Mouse (Mus musculus): Measurements from ENCODE around the gene Pum1.

The Pum1 gene

DNA sequence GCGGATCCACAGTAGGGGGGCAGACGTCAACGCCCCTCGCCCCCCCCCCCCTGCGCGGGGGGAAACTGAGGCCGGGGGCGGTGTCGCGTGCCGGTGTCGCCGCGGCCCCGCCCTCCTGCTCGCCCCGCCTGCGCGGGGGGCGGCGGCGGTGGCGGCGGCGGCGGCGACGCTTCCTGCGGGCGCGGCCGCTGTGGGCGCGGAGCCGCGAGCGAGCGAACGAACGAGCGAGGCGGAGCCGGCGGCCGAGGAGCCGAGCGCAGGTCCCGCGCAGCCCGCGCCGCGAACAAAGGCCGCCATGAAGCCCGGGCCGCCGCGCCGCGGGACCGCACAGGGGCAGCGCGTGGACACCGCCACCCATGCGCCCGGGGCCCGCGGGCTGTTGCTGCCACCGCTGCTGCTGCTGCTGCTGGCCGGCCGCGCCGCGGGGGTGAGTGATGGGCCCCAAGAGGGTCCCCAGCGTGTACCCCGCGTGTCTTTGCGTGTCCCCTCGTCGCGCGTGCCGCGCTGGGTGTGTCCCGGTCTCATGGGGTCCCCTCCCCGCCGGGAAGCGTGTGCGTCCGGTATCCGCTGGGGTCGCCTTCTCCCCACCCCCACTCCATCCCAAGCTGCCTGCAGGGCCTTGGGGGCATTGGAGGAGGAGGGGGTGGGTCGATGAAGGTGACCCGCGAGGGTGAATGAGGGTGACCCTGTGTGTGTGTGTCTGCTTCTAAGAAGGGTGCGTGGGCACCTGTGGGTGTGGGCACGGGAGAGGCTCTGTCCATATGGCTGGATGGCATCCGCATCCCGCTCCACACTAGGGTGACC is 129.5 kb downstream of the Pum1 start, which contains the start of gene Sdc3:
Gene Sdc3, plus strand, starts transcription at position 162 of the 804 bp plus-strand sequence.
- DNase-seq (ENCODE audit: low read depth), result peak; percentile 58

DNA sequence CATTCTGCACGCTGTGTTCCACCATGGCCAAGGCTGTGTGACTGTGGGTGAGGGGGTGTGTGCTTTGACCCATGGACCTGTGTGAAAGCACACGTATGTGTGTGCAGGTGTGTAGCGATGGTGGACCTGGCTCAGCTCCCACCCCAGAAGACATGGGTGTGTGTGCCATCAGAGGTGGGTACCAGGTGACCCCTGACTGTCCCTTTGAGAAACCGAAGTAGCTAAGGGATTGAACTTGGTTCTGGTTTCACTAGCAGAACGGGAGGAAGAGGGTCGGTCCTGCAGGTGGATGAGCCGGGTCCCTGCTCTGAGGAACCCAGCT is 130.0 kb downstream of the Pum1 start:
- DNase-seq (ENCODE audit: low read depth), result no peak

DNA sequence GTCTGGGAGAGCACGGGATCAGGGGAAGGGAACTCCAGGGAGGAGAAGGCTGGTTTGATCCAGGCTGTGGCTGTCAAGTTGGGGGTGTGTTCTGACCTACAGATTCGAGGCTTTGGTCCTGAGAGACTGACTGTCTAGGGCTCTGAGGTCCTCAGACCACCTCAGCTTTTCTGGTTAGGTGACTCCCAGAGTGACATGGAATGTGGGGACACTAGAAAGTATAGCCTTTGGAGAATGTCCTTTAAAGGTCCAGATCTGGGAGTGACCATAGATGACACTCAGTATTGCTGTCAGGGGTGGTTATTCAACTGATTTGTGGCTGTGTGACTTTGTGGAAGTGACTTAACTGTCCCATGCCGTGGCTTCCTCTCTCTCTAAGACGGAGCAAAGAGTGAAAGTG is 131.7 kb downstream of the Pum1 start:
- DNase-seq (ENCODE audit: low read depth), result no peak

DNA sequence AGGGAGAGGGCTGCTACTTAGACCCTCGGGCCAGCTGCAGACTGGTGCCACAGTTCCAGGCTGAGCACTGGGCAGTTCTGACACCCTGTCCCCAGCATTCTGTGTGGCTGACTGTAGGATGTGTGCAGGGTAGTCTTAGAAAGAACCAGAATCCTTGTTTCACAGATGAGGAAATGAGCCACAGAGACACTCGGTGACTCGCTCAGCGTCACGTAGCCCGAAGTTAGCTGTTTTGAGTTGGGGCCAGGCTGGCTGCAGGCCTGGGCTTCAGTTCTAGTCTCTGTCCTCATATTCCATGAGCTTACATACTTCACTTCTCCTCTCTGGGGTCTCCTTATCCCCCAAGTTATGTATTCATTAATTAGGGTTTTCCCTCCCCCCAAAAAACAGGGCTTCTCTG is 132.8 kb downstream of the Pum1 start:
- peak; percentile 66 for DNase-seq (ENCODE audit: low read depth)

DNA sequence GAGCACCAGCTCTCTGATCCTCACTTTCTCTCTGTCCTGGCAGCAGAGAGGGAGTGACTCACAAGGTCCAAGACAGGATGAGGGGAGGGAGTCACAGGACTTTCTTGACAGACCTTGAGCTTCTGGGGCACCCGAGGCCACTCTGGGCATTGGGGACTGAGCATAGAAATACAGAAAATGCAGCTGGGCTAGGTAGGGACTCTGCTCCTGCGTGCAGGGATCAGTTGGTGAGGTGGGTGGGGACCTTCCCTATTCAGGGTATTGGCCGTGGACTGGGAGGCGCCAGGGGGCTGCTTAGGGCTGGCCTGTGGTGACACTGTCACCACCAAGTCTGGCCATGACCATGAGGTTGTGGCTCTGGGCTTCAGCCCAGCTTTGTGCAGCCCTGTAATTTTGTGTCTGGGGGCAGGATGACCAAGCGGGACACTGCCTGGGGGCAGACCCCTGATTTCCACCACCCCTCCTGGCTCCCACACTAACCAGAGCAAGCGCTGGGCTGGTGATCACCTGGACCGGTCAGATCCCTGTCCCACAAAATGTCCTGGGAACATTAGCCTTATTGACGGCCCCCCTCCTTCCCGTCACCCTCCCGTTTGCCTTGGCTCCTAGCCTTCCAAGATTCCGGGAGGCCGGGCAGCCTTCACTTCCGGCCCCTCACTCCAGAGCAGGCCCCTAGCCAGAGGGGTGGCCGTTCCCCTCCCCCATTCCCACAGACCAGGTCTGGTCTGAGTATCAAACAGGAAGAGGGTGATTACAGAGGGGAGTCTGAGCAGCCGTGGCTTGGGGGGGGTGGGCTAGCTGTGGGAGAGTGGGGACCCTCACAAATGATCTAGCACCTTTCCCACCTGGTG is 134.3 kb downstream of the Pum1 start:
- no peak for DNase-seq (ENCODE audit: low read depth)

DNA sequence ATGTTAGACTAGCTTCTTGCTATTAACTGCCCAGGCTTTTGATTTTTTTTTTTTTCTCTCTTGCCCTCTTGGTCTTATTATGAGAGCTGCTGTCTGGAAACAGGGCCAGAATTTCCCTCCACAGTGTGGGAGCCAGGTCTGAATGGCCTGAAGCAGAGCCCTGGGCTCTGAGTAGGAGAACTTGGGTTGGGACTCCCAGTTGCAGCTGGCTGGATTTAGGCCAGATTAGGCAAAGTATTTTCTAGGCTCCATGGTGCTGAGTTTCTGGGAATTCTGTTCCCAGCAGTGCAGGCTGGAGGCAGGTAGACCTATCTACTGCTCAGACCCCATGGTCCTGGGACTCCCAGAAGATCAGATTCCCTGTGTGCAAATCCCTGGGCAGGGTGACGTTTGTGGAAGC is 135.3 kb downstream of the Pum1 start:
- DNase-seq (ENCODE audit: low read depth), result peak; percentile 65

DNA sequence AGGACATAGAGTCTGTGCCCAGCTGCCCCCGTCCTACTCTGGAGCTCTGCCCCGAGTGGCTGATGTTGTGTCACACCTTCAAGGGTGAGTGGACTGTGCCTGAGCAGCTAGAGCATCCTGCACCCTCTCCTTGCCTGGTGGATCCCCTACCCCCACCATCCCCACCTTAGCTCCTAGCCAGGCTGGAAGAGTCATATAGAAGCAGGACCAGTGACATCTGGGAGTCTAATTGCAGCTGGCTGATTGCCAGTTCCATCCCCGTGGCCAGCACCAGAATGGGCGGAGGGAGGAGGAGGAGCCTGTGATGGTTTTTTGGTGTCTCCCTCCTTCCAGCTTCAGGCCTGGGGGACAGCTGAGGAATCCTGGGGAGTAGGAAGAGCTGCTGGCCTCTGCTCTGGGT is 136.0 kb downstream of the Pum1 start:
- DNase-seq (ENCODE audit: low read depth), result peak; percentile 43

DNA sequence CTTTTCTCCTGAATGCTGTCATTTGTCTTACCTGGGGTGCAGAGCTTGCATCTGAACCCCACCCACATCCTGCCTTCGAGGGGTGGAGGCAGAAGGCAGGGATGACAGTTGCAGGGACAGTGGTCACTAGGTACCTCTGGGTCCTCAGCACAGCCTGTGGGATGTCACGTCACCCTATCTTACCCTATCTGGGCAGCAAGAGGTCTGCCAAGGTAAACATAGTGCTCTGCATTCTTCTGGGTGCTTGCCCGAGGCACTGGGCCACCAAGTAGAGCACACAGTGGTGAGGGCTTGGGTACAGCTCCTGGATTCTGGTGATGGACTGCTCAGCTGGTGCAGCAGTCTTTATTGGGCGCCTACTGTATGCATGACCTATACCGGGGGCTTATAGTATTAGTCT is 136.5 kb downstream of the Pum1 start:
- no peak for DNase-seq (ENCODE audit: low read depth)

DNA sequence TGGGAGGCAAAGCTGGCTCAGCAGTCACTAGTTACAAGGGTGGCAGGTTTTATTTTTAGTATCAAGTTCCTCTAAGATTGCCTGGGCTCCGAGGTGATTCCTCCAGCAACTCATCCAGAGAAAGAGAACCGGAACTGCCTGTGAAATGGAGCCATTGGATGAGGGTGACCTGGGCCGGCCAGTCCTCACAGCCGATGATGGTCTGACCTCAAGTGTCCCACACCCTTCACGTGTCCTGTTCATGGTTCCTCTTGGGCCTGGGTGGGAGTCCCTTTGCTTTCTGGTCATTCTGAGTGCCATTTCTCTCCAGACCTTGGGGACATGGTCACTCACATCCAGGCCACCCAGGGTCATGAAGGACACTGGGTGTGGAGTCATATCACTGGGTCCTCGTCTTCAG is 137.0 kb downstream of the Pum1 start:
- no peak for DNase-seq (ENCODE audit: low read depth)

DNA sequence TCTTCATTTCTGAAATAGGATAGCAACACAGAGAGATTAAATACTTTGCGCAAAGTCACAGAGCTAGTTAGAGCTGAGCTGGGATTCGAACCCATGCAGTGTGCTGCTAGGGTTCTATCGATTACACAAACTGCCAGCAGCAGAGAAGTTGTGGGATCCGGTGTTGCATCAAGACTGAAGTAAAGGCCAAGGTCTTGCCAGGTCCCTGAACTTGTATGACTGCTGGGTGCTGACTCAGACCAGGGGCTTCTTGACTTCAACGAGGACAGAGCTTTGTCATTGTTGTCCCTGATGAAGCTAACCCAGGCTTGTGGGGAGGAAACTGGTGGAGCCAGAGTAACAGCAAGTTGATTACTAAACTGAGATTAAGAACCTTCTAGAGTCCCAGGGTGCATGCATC is 138.1 kb downstream of the Pum1 start:
- no peak for DNase-seq (ENCODE audit: low read depth)

DNA sequence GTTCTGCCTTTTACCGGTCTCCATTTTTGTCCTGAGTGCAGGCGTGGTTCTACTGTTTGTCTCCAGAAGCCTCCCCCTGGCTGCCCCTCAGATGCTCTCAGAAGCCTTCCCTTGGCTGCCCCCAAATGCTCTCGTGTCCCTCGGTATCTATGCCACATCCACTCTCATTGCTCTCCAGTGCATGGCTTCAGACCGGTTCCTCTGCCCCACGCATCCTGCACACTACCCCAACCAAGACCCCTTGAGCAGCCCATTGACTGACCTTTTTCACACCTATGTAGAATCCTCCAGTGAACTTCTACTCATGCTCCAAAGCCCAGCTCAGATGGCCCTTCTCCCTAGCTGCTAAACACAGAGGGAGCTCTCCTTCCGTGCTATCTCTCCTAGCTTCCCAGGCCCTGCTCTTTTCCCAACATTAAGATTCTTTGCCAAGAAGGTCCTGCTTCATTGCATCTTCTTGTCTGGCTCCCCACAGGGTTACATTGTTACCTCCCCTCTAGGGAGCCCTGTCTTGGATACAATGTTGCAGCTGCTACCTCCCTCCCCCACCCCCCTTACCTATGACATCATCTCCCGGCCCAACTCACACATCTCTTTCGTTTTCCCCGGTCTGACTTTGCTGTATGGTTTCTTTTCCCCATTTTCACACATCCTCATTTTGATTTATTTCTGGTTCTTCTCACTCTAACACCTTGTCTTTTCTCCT is 138.7 kb downstream of the Pum1 start:
- DNase-seq (ENCODE audit: low read depth), result peak; percentile 61

DNA sequence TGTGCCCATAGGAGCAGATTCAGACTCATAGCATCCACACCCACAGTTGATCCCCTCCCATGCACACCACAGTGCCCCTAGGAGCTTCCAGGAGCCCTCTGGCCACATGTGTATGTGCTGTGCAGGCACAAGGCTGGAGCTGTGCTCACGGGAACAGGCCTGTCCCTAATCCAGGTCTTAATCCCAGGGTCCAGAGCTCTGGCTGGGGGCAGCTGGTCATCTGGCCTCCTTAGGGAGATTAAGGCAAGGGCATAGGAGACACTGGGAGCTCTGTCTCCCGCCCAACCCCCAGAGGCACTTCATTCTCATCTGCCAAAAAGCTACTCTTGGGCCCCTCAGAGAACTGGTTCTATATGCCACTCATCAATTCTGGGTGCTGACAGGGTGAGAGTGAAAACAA is 140.5 kb downstream of the Pum1 start:
- DNase-seq (ENCODE audit: low read depth), result no peak

DNA sequence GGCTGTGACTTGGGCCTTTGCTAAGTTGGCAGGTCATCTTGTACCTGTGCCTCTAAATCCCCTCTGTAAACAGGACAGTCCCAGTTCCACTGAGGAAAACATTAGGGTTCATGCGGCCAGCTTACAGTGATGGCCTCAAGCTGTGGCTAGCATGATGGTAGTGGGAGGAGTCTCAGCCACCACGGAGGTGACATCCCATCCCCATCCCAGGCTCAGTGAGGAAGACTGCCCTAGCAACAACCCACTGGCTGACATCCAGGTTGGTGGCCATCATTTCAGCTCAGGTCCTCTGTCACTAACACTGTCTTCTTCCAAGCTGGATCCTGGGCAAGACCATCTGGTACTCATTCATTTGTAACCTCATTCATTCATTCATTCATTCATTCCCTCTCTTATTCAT is 141.2 kb downstream of the Pum1 start:
- no peak for DNase-seq (ENCODE audit: low read depth)

DNA sequence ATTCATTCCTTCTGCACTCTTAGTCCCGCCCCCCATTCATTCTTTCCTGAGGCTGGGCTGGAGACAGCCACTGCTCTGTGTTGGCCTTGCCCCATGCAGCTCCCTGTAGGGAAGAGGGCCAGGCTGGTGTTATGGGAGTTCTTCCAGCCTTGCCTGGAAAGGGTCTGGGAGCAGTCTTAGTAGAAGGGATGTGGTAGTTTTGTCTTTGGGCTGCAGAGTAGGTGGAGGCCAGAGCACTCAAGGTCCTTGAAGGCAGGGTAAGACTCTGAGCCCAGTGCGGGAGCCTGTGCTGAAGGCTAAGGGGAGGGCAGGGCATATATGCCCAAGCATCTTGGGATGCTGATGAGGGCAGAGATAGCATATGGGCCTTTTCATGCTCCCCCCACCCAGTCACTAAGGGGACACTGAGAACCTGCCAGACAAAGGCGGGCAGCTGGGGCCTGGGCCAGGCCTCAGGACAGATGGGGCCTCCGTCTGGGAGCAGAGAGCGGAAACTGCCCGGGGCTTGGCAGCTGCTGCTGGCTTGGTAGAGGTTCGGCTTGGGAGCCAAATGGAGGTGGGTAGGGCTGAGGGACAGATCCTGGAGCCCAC is 141.7 kb downstream of the Pum1 start:
- no peak for DNase-seq (ENCODE audit: low read depth)

DNA sequence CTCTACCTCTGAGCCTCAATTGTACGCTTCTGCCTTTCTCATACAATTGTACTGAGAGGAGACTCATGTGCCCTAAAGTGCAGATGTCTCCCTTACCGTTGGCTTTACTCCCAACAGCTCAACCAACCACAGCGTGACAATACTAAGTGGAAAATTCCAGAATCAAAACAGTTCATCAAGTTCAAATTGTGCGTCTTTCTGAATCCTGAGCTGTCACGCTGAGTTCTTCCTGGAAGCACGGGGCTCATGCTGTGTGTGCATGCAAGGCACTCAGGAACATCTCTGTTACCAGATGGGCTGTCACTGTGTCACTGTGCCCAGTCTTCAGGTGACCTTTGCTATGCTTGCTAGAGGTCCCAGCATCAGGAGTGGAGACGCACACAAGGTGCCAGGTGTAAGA is 142.6 kb downstream of the Pum1 start:
- DNase-seq (ENCODE audit: low read depth), result no peak

DNA sequence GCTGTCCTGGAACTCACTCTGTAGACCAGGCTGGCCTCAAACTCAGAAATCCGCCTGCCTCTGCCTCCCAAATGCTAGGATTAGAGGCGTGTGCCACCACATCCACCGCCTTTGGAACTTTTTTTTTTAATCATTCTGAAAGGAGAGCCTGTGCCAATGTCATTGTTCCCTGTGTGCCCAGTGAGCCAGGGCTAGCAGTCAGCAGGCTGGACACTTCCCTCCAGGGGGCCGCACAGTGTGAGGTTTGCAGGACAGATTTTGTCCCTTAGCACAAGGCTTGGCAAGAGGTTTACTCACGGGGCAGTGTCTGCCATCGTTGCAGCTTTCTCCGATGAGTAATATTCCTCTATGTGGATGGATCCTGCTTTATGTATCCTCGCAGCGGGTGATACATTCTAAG is 143.6 kb downstream of the Pum1 start:
- no peak for DNase-seq (ENCODE audit: low read depth)

DNA sequence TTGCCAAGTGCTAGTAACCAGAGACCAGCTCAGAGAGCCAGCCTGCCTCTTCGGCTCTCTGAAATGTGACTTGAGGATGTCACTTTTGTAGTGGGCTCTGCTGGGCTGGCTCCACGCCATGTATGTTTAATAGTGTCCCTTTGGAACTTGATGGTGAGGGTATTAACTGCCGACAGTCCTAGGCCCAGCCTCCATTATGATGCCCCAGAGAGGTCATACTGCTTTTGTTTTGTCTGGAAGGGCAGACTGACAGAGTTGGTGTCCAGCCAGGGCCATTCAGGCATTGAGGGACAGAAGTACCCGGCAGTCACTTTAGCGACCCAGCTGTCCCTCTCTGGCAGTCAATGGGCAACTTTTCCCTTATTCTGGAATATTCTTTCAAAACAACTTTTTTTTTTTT is 146.7 kb downstream of the Pum1 start:
- no peak for DNase-seq (ENCODE audit: low read depth)

DNA sequence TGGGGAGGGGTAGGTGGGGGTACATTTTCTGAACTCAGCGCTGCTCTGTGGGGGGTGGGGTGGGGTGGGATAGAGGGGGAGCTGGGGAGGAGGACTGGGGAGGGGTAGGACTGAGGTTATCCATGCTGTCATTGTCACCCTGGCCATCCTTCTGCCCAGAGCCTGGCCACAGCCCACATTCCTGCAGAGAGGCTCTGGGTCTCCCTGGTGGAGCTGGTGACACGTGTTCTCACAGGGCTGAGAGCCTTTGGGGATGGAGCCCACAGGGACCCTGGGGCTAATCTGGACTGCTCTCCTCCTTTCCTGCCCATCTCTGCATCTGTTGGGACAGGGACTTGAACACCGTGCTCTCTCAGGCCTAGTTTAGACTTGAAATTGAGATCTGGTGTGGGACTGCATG is 147.7 kb downstream of the Pum1 start:
- DNase-seq (ENCODE audit: low read depth), result no peak

DNA sequence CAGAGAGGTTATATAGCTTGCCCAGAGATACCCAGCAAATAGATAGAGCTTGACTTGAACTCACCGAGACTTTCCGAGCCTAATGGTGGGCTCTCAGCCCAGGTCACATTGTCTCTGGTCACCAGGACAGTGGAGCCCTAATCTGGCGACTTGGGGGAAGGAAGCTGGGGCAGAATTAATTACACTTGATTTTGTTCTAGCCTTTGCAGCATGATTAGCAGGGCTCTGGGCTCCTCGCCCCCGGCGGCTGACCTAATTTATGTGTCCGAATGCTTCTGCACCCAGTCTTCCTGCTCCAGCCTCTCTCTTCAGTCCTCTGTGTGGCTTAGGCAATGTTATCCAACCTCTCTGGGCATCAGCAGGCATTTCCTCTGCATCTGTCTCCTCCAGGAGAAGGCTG is 148.3 kb downstream of the Pum1 start:
- no peak for DNase-seq (ENCODE audit: low read depth)

DNA sequence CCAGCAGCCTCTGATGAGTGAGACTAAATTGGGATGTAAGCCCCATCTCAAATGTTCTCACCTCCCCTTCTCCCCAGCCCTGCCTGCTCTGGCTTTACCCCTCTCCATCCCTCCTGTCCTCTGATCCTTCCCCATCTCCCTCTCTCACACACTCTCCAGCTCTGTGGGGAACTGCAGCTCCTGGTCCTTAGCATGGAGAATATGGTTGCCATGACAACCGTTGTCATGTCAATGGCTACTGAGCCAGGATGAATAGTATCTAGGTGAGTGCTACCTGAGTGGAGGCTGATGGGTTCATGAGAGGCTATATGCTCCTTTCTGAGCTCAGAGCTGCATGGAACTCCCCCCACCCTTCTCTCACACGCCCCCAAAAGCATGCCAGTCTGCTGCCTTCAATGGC is 150.8 kb downstream of the Pum1 start:
- DNase-seq (ENCODE audit: low read depth), result no peak

DNA sequence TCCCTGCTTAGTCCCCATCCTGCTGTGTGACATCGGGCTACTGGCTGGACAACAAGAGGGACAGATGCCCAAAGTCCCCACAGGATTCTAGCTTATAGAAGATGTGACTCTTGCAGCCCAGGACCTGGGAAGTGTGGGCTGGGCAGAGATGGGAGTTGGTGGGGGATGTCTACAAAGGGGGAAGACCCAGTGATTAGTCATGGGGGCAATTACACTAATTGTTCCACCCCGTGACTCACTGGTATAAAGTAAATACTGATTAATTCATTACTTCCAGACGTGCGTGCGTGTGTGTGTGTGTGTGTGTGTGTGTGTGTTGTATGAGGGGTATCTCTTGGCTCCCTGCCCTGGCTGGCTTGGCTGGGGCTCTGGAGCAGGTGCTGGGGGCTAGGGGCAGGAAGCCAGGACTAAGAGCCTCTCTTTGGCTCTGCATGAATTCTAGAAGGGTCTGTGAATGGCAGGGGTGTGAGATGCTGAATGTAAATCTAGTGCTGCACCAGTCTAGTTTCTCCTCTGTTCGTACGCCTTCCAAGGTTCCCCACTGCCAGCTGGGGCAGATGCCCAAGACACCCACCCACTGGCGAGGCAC is 151.7 kb downstream of the Pum1 start:
- DNase-seq (ENCODE audit: low read depth), result no peak

DNA sequence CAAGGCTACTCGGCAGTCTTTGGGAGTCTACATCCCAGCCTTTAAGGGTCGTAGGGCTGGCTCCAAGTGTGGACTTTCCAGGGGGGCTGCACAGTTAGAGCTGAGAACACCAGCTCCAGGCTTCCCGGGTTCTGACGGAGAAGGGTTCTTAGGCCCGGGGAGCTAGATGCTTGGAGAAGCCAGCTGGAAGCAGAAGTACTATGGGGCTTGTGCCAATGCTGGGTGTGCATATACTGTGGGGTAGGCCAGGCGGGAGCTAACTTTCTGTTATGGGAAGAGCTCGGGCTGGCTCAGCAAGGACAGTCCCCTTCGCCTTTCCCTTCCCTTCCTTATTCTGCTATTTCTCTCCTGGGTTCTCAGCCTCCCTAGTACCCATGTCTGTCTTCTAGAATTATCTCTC is 152.7 kb downstream of the Pum1 start:
- DNase-seq (ENCODE audit: low read depth), result no peak
